Mouse (Mus musculus): ENCODE data around the gene Klf11. TPM values are rescaled to one million over a fixed set of nuclear protein-coding genes. Genes with fewer than 3 reads are reported as not detected.

Klf11 gene
- polyA plus RNA-seq, 2 experiments from 2014 or later: 2.0 to 2.1 TPM

DNA sequence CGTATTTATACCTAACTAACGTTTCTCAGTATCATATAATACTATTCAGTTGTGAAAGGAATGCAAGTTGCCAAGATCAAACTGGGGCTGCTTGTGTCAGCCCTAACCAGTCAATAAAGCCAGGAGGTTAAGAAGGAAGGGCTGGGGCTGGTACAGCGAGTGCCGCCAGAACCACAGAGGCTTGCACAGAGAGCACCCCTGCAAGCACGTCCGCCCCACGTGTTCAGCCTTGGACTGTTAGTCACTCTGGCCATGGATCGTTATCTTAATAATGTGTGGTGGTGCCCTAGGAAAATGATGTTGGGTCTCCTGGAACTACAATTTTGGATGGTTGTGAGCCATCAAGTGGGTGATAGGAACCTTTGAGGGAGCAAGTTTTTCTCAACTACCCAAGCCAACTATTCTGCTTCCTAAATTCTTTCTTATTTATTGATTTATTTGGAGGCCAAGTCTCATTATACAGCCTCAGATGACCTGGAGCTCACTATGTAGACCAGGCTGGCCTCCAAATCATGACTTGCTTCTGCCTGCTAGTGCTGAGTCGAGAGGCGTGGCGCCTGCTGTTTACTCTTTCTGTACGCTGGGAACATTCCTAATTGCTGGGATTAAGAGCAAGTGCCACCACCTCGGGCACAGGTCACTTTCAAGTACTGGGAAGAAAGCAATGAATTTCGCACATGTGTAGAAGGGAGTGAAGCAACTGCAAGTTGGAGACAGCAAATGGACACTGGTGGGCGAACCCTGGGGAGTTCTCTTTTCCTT is 54.6 kb downstream of the Klf11 start:
- ATAC-seq: no peak

DNA sequence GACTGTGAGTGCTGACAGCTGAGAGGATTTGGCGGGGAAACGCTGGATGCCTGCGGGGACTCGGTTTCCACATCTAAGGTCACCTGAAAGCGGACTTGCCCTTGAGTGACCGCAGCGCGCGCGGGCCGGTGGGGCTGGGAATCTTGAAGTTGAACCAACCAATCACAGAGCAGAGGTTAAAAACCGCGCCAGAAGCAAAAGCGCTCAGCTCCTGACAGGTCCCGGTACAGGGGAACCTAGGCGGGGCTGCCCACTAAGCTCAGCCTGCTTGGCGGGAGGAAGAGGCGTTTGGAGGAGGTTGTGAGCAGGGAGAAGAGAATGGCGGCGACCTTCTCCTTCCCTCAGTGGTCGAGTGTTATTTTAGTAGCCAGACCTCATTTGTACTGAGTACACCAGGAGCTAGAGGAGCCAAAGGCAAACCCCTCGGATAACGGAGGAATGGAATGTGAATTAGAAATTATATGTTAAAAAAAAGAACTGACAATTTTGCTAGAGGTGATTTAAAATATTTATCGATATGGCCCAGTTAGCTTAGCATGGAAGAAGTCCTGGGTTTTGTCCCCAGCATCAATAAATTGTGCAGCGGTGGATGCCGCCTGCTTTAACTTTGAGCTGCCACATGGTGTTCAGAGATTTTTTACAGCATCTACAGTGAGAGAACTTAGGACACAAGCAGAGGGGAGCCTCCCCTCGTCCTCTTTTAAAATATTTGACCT is 55.8 kb downstream of the Klf11 start:
- no peak for ATAC-seq

DNA sequence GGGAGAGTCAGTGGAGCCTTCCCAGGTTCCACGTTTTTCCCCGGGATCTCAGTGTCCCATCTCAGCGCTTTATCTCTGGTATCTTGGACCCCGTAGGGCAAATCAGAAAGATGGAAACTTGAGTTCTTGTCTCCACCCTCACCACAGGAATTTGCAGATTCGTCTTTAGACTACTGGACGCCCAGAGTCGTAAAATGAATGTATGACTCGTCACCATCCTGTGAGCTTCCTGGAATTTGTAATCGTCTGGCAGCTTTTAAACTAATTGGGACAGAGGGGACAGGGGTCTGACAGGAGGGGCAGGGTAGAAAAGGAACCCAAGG is 56.4 kb downstream of the Klf11 start:
- ATAC-seq: no peak

DNA sequence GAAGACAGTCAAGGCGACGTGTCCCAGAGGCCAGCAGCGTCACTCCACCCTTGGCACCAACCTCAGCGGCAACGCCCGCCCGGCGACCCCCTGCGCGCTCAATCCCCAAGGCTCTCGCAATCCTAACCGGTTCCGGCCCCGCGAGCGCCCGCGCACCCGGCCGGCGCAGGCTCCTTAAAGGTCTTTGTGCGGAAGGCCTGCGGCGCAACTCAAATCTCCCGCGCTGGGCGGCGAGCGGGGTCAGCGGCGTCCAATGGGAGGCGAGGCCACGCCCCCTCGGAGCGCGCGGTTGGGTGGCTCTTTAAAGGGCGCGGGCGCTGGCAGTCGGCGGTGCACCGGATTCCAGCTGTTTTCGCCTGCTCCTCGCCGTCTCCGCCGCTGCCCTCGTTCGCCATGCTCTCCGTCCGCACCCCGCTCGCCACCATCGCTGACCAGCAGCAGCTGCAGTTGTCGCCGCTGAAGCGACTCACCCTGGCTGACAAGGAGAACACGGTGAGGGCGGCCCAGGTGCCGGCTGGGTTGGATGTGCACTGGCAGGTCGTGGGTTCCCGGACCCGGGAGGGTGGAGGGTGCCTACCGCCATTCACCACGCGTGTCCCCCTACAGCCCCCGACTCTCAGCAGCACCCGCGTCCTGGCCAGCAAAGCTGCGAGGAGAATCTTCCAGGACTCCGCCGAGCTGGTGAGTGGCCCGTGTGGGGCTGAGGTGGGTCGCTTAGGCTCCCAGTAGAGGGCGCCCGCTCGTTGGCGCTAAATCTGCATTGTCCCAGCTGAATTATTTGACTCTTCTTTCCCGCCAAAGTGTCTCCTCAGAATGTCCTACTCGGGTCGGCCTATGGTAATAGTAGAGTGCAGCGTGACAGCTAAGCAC is 57.1 kb downstream of the Klf11 start, which contains the start of gene Rrm2:
Gene Rrm2, plus strand, starts transcription at position 288 of the 870 bp plus-strand sequence.
- peak; percentile 79 for ATAC-seq

DNA sequence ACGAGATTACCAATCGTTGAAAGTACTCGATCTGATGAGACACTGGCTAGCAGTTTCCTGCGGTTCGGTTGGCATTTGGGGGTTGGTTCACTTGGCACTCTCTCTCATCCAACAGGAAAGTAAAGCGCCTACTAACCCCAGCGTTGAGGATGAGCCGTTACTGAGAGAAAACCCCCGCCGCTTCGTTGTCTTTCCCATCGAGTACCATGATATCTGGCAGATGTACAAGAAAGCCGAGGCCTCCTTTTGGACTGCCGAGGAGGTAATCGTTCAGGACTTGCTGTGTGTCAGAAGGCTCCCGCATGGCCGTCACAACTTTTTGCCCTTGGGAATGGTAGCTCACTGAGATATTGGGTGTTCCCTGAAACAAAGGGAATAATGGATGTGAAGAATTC is 57.7 kb downstream of the Klf11 start:
- ATAC-seq: no peak

DNA sequence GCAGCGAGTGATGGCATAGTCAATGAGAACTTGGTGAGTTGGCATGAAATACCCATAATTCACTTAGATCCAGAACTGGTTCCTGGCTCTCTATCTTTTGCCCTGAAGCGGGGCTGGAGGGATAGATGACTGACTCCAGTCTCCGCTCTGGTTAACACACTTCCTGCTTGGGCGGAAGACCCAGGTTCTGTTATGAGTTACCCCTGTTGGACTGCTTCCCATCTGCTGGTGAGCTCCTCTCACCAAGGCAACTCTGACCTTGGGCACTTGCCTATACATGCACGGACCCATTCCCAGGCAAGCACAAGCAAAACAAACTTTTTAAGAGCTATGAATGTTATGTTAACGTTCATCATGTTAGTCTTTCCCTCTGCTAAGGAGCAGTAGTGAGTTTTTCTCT is 58.3 kb downstream of the Klf11 start:
- ATAC-seq: peak; percentile 10

DNA sequence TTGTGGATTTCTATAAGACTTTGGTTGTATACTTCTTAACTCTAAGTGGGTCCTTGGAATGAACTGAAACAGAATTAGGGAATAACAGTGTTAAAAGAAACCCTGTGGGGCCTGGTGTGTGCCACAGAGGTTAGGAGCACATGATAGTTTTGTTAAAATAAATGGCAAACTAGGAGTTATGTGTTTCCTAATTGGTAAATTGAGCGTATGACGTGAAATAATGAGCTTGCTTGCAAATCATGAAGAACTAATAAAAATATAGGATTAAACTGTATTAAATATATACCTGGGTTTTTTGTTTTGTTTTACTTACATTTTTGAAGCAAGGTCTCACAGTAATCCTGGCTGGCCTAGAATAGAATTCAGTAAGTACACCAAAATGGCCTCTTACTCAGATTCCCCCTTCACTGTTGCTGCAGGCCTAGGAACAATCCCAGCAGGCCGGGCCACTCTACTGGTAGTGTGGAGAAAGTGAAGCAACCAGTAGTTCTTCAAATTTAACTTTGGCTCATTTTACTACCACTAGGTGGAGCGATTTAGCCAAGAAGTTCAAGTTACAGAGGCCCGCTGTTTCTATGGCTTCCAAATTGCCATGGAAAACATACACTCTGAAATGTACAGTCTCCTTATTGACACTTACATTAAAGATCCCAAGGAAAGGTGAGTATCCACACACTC is 58.9 kb downstream of the Klf11 start:
- ATAC-seq: peak; percentile 48

DNA sequence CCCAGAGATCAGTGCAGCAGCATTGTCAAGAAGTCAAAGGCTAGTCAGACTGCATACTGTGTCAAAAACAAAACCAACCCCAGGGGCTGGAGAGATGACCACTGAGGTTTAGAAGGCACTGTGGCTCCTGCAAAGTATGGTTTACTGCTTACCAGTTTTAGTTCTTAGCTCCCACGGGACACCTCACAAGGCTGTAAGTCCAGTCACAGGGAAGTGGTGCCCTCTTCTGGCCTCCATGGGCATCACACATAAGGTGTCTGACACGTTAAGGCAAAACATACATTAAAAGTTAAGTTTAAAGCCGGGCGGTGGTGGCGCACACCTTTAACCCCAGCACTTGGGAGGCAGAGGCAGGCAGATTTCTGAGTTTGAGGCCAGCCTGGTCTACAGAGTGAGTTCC is 59.6 kb downstream of the Klf11 start:
- no peak for ATAC-seq

Other genes with a start within 250 kb of the Klf11 start
- 10 to 100 TPM; 66.2 to 68.5 TPM for gene Taf1b, start 152.9 kb upstream of the Klf11 start, polyA plus RNA-seq (2017; shearing (Covaris generic))
- gene Grhl1, start 79.0 kb upstream of the Klf11 start, polyA plus RNA-seq (2017; shearing (Covaris generic)): 1 to 10 TPM; 4.5 to 4.6 TPM
- gene Cys1, start 30.5 kb downstream of the Klf11 start, polyA plus RNA-seq (2017; shearing (Covaris generic)): under 1 TPM in 1 of 2 experiments, not detected in 1; 0.60 TPM
- gene Rrm2, start 57.0 kb downstream of the Klf11 start, polyA plus RNA-seq (2017; shearing (Covaris generic)): 100 to 1,000 TPM; 134 to 174 TPM
- gene Mboat2, start 179.6 kb downstream of the Klf11 start, polyA plus RNA-seq (2017; shearing (Covaris generic)): under 1 TPM in 1 of 2 experiments, not detected in 1; 0.27 TPM